Mouse (Mus musculus) kidney, postnatal 4 days (tissue): ENCODE data around the gene Olfr13.
"Not testable (repeated sequence)": the region's sequence is repeated elsewhere in the genome, so short reads cannot be mapped to it uniquely, and the experiment has no call there.

Experiments used
- DNase-seq, 2 experiments: peaks; one replicate each; pipeline ENCODE4 v3.0.0; 2021; ENCODE audit warnings: mixed read lengths in 2 of 2

The Olfr13 gene

DNA sequence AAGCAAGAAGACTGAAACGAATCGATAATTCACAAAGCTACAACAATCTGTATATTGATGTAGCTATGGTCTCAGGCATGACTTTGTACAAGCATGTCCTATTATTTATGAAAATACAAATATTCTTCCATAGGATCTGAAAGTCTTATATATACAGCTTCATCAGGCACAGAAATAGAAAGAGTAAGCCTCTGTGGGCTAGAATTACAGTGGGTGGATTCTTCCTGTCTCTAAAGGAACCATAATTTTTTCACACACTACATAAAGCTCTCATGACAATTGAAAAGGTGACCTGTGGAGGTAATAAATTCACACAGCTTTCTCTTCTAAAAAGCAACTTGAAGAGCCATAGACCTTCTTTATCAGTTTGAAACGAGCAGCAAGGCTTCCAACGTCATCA lies at the start of gene Olfr13:
Olfr13 (plus strand) TSS at position 301 of the 400 bp plus-strand sequence.
- no peak for DNase-seq

DNA sequence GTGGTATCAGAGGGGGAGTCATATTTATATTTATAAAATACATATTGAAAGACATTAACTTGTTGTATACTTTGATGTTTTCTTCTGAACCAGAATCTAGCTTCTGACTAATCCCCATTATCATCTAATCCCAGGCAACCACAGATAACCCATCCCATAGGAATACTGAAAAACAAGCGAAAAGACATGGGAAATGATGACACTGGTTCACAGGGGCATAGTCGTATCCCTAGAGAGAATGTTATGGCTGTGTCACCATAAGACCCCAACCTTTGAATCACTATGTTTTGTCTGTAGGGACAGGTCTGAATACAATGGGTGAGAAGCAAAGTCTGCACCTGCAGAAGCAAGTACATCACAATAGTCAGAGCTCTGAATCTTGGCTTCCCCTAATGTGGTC lies 25.7 kb upstream of the Olfr13 start, which contains the start of gene Olfr237-ps1:
Olfr237-ps1 (plus strand) TSS at position 301 of the 400 bp plus-strand sequence.
- not testable (repeated sequence) for DNase-seq

DNA sequence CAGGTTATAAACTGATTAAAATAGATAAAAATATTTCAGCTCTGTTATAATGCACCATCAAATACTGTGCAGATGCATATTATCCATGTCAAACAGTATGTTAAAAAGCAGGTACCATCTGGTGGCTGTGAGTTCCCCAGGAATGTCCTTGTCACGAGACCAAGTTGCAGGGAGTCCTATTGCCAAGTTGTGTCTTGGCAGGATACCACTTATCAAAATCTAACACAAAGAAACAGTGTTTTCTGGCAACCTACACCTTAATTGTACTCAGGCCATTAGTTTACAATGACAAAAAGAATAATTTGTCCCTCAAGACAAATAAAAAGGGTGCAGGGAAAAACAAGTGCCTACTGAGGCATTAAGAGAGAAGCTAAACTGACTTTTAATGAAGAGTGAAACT lies 12.4 kb upstream of the Olfr13 start:
- DNase-seq = no peak

- no peak for DNase-seq
Measured at GRCm38 (mm10) chr6:43162982-43163381, 9.0 kb upstream of the Olfr13 start, which contains the start of gene Olfr437. Gene Olfr437 (plus strand): TSS chr6:43163282.

- DNase-seq = no peak
Measured at GRCm38 (mm10) chr6:43167246-43167645, 4.7 kb upstream of the Olfr13 start.

GRCm38 (mm10) chr6:43178129-43178528 lies 6.2 kb downstream of the Olfr13 start:
- DNase-seq = no peak

GRCm38 (mm10) chr6:43178584-43179501 lies 6.9 kb downstream of the Olfr13 start:
- no peak for DNase-seq

- DNase-seq = no peak
Measured at GRCm38 (mm10) chr6:43190986-43191385, 19.0 kb downstream of the Olfr13 start.

- DNase-seq = no peak
Measured at GRCm38 (mm10) chr6:43196781-43197180, 24.8 kb downstream of the Olfr13 start, which contains the start of gene Olfr435. Gene Olfr435 (plus strand): TSS chr6:43197146.

- no peak for DNase-seq
Measured at GRCm38 (mm10) chr6:43198094-43198493, 26.2 kb downstream of the Olfr13 start.

DNA sequence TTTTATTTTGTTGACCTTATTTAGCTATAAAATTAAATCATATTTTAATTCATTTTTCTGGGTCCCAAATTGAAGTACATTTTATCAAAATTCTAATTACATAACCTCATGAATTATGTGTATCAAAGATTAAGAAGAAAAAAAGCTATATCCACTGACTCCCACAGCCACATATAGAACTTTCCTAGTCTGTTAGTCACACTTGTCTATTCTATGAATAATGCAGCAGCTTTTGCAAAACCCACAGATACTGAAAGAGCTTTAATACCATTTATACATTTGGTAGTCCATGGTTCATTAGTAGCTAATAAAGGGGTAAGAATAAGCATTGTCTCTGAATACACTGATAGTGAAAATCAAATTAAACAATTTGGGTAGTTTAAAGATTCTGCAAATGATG lies 30.8 kb downstream of the Olfr13 start:
- no peak for DNase-seq

- no peak for DNase-seq
Measured at GRCm38 (mm10) chr6:43205355-43205754, 33.4 kb downstream of the Olfr13 start.

DNA sequence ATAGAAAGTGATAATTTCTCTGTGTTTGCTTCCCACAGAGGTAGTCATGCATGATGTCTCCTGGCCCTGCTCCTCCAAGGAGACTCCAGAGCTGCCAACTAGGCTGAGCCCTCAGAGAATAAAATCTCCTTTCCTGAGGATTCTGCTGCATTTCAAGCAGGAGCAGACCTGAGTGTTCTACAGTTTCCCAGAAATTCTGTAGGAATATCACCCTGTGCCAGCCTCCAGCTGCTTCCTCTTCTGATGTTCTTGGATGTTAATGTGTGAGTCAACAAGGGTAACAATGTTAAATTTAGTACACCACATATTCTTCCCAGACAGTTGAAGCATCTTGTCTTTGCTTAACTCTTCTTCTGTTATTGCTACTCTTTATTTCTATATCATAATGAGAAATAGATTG lies 40.9 kb downstream of the Olfr13 start, which contains the start of gene Olfr434:
Olfr434 (plus strand) TSS at position 149 of the 400 bp plus-strand sequence.
- DNase-seq = not testable (repeated sequence)
